Mouse (Mus musculus): ENCODE measurements at regions not wholly inside any gene's neighbourhood (a gene's known extent, or its start where the extent isn't known, plus 50 kb on each side); places are given as distances from the start of the nearest gene placed in this dataset.

GRCm38 (mm10) chr10:17038259-17039043, 684.6 kb upstream of the Cited2 start:
- in situ Hi-C loops (cut with MboI; ENCODE audit: unreplicated experiment in 2 of 2), result no loop called here

- in situ Hi-C loops (cut with MboI; ENCODE audit: unreplicated experiment in 2 of 2), result no loop called here
These were observed 680.9 kb upstream of the Cited2 start for GRCm38 (mm10) chr10:17042090-17042489.

- in situ Hi-C loops (cut with MboI; ENCODE audit: unreplicated experiment in 2 of 2), result no loop called here
These were observed 680.0 kb upstream of the Cited2 start for GRCm38 (mm10) chr10:17042973-17043372.

- in situ Hi-C loops (cut with MboI; ENCODE audit: unreplicated experiment in 2 of 2), result no loop called here
These were observed 676.3 kb upstream of the Cited2 start for GRCm38 (mm10) chr10:17046765-17047164.

- in situ Hi-C loops (cut with MboI; ENCODE audit: unreplicated experiment in 2 of 2), result no loop called here
These were observed 650.1 kb upstream of the Cited2 start for GRCm38 (mm10) chr10:17072906-17073305.

GRCm38 (mm10) chr10:17074013-17074401, 649.0 kb upstream of the Cited2 start:
- in situ Hi-C loops (cut with MboI; ENCODE audit: unreplicated experiment in 2 of 2), result no loop called here

GRCm38 (mm10) chr10:17074402-17075027, 648.5 kb upstream of the Cited2 start:
- in situ Hi-C loops (cut with MboI; ENCODE audit: unreplicated experiment in 2 of 2), result no loop called here

- in situ Hi-C loops (cut with MboI; ENCODE audit: unreplicated experiment in 2 of 2), result no loop called here
These were observed 647.9 kb upstream of the Cited2 start for GRCm38 (mm10) chr10:17075147-17075546.

GRCm38 (mm10) chr10:17075576-17075975, 647.4 kb upstream of the Cited2 start:
- in situ Hi-C loops (cut with MboI; ENCODE audit: unreplicated experiment in 2 of 2), result no loop called here

- in situ Hi-C loops (cut with MboI; ENCODE audit: unreplicated experiment in 2 of 2), result no loop called here
These were observed 646.8 kb upstream of the Cited2 start for GRCm38 (mm10) chr10:17076186-17076585.

GRCm38 (mm10) chr10:17077580-17077979, 645.4 kb upstream of the Cited2 start:
- in situ Hi-C loops (cut with MboI; ENCODE audit: unreplicated experiment in 2 of 2), result no loop called here

GRCm38 (mm10) chr10:17080818-17081217, 642.2 kb upstream of the Cited2 start:
- in situ Hi-C loops (cut with MboI; ENCODE audit: unreplicated experiment in 2 of 2), result no loop called here

GRCm38 (mm10) chr10:17082926-17083325, 640.1 kb upstream of the Cited2 start:
- in situ Hi-C loops (cut with MboI; ENCODE audit: unreplicated experiment in 2 of 2), result no loop called here

- in situ Hi-C loops (cut with MboI; ENCODE audit: unreplicated experiment in 2 of 2), result loop anchor here in 1 of 2 experiments (10.0 kb wide), 1 partner anchor 1797 kb away; no protein-coding TSS in a partner anchor
These were observed 621.0 kb upstream of the Cited2 start for GRCm38 (mm10) chr10:17102065-17102464.

- in situ Hi-C loops (cut with MboI; ENCODE audit: unreplicated experiment in 2 of 2), result loop anchor here in 1 of 2 experiments (10.0 kb wide), 1 partner anchor 1799 kb away; no protein-coding TSS in a partner anchor
These were observed 619.6 kb upstream of the Cited2 start for GRCm38 (mm10) chr10:17103416-17103815.

- in situ Hi-C loops (cut with MboI; ENCODE audit: unreplicated experiment in 2 of 2), result loop anchor here in 1 of 2 experiments (10.0 kb wide), 1 partner anchor 1802 kb away; no protein-coding TSS in a partner anchor
These were observed 616.2 kb upstream of the Cited2 start for GRCm38 (mm10) chr10:17106831-17107230.

- in situ Hi-C loops (cut with MboI; ENCODE audit: unreplicated experiment in 2 of 2), result no loop called here
These were observed 611.9 kb upstream of the Cited2 start for GRCm38 (mm10) chr10:17111071-17111470.

- in situ Hi-C loops (cut with MboI; ENCODE audit: unreplicated experiment in 2 of 2), result no loop called here
These were observed 608.2 kb upstream of the Cited2 start for GRCm38 (mm10) chr10:17114805-17115204.

- in situ Hi-C loops (cut with MboI; ENCODE audit: unreplicated experiment in 2 of 2), result no loop called here
These were observed 593.4 kb upstream of the Cited2 start for GRCm38 (mm10) chr10:17129391-17130163.

GRCm38 (mm10) chr10:17130661-17131060, 592.4 kb upstream of the Cited2 start:
- in situ Hi-C loops (cut with MboI; ENCODE audit: unreplicated experiment in 2 of 2), result no loop called here

GRCm38 (mm10) chr10:17131763-17132162, 591.3 kb upstream of the Cited2 start:
- in situ Hi-C loops (cut with MboI; ENCODE audit: unreplicated experiment in 2 of 2), result no loop called here

Measured in v-Abl transformed pro-B cells (cell line).